Mouse (Mus musculus): ENCODE results near the gene Brat1. TPM values are rescaled to one million over a fixed set of nuclear protein-coding genes. Genes with fewer than 3 reads are reported as not detected.
A peak's percentile ranks its signal among the peaks of the same experiment; 100 is the strongest.

The Brat1 gene
- total RNA-seq, 2 experiments from 2014 or later, result 6.4 to 11.1 TPM

GRCm38 (mm10) chr5:140699776-140700175 lies 5.0 kb upstream of the Brat1 start:
- no peak for ATAC-seq (replicated peaks; ENCODE audit: poor library complexity)

- ATAC-seq (replicated peaks; ENCODE audit: poor library complexity), result peak; percentile 15
Observed at GRCm38 (mm10) chr5:140701661-140702060, 3.1 kb upstream of the Brat1 start.

GRCm38 (mm10) chr5:140702103-140702513 lies 2.7 kb upstream of the Brat1 start, which contains the start of gene Iqce:
TSS of gene Iqce (minus strand) at chr5:140702378.
- peak; percentile 61 for ATAC-seq (replicated peaks; ENCODE audit: poor library complexity)

- ATAC-seq (replicated peaks; ENCODE audit: poor library complexity), result no peak
Observed at GRCm38 (mm10) chr5:140702618-140703175, 2.1 kb upstream of the Brat1 start.

- ATAC-seq (replicated peaks; ENCODE audit: poor library complexity), result no peak
Observed at GRCm38 (mm10) chr5:140703480-140704377, 1.1 kb upstream of the Brat1 start.

- no peak for ATAC-seq (replicated peaks; ENCODE audit: poor library complexity)
Observed at GRCm38 (mm10) chr5:140705501-140706171, 825 bp downstream of the Brat1 start.

- no peak for ATAC-seq (replicated peaks; ENCODE audit: poor library complexity)
Observed at GRCm38 (mm10) chr5:140710315-140710714, 5.5 kb downstream of the Brat1 start.

GRCm38 (mm10) chr5:140711040-140711439 lies 6.2 kb downstream of the Brat1 start:
- no peak for ATAC-seq (replicated peaks; ENCODE audit: poor library complexity)

- ATAC-seq (replicated peaks; ENCODE audit: poor library complexity), result peak; percentile 53
Observed at GRCm38 (mm10) chr5:140720773-140721172, 16.0 kb downstream of the Brat1 start.

GRCm38 (mm10) chr5:140722121-140722520 lies 17.3 kb downstream of the Brat1 start:
- ATAC-seq (replicated peaks; ENCODE audit: poor library complexity), result no peak

GRCm38 (mm10) chr5:140723822-140724221 lies 19.0 kb downstream of the Brat1 start, which contains the start of gene Amz1:
TSS of gene Amz1 (plus strand) at chr5:140724127.
- ATAC-seq (replicated peaks; ENCODE audit: poor library complexity), result no peak

GRCm38 (mm10) chr5:140726062-140726839 lies 21.4 kb downstream of the Brat1 start:
- ATAC-seq (replicated peaks; ENCODE audit: poor library complexity), result no peak

GRCm38 (mm10) chr5:140726946-140727740 lies 22.3 kb downstream of the Brat1 start:
- no peak for ATAC-seq (replicated peaks; ENCODE audit: poor library complexity)

GRCm38 (mm10) chr5:140731040-140731797 lies 26.4 kb downstream of the Brat1 start:
- peak; percentile 65 for ATAC-seq (replicated peaks; ENCODE audit: poor library complexity)

GRCm38 (mm10) chr5:140732195-140732594 lies 27.4 kb downstream of the Brat1 start:
- ATAC-seq (replicated peaks; ENCODE audit: poor library complexity), result no peak

- peak; percentile 65 for ATAC-seq (replicated peaks; ENCODE audit: poor library complexity)
Observed at GRCm38 (mm10) chr5:140733336-140733735, 28.5 kb downstream of the Brat1 start.

GRCm38 (mm10) chr5:140735297-140735696 lies 30.5 kb downstream of the Brat1 start:
- peak; percentile 40 for ATAC-seq (replicated peaks; ENCODE audit: poor library complexity)

- ATAC-seq (replicated peaks; ENCODE audit: poor library complexity), result no peak
Observed at GRCm38 (mm10) chr5:140736166-140736565, 31.4 kb downstream of the Brat1 start.

- peak; percentile 27 for ATAC-seq (replicated peaks; ENCODE audit: poor library complexity)
Observed at GRCm38 (mm10) chr5:140739813-140740212, 35.0 kb downstream of the Brat1 start.

Data from megakaryocyte progenitor cell, adult 5-6 weeks (primary cell).